Mouse (Mus musculus): ENCODE results near the gene Txndc15.

- TF ChIP-seq GATA1 (IDR thresholded peaks at IDR 0.05; ENCODE audit: borderline replicate concordance, low read length) (no peak), FLI1 (IDR thresholded peaks at IDR 0.05; ENCODE audit: low read length) (no peak)
These were observed 60.6 kb downstream of the Txndc15 start for GRCm38 (mm10) chr13:55775056-55775455.
